Mouse (Mus musculus): ENCODE data around the gene Tbca. TPM values are rescaled to one million over a fixed set of nuclear protein-coding genes. Genes with fewer than 3 reads are reported as not detected.

Gene Tbca
- polyA plus RNA-seq, 1 experiment: 2.6 TPM

- Histone ChIP-seq H3K27ac (ENCODE audit: insufficient read depth, low read length) (no peak overlapping the region), H3K36me3 (ENCODE audit: control insufficient read depth, insufficient read depth, low read length) (no peaks in the 10 kb centered on the region), H3K4me3 (ENCODE audit: extremely low read depth, insufficient read depth, insufficient read length) (no peak overlapping the region), H3K27me3 (ENCODE audit: control insufficient read depth, insufficient read depth, low read length) (no peaks in the 10 kb centered on the region), H3K4me1 (ENCODE audit: control insufficient read depth, insufficient read depth, insufficient read length) (no peaks in the 10 kb centered on the region)
- WGBS: 91% methylated on average over 3 of the region's 3 CpGs
- no peak for DNase-seq (ENCODE audit: low read depth in 1 of 2, low spot score in 2 of 2)
- TF ChIP-seq POLR2A (IDR thresholded peaks at IDR 0.05; ENCODE audit: low read depth, low read length): no peak
- TF ChIP-seq CTCF (IDR thresholded peaks at IDR 0.05; ENCODE audit: extremely low read depth, insufficient read depth, insufficient read length, insufficient replicate concordance): no peak
Observed at GRCm38 (mm10) chr13:94820516-94820915, 31.8 kb downstream of the Tbca start.

GRCm38 (mm10) chr13:94820956-94821355 lies 32.2 kb downstream of the Tbca start:
- DNase-seq (ENCODE audit: low read depth in 1 of 2, low spot score in 2 of 2): no peak
- Histone ChIP-seq H3K4me3 (ENCODE audit: extremely low read depth, insufficient read depth, insufficient read length) (no peak overlapping the region), H3K27me3 (ENCODE audit: control insufficient read depth, insufficient read depth, low read length) (no peaks in the 10 kb centered on the region), H3K27ac (ENCODE audit: insufficient read depth, low read length) (no peak overlapping the region), H3K36me3 (ENCODE audit: control insufficient read depth, insufficient read depth, low read length) (no peaks in the 10 kb centered on the region), H3K4me1 (ENCODE audit: control insufficient read depth, insufficient read depth, insufficient read length) (no peaks in the 10 kb centered on the region)
- 73% methylated on average over 2 of the region's 2 CpGs for WGBS
- TF ChIP-seq CTCF (IDR thresholded peaks at IDR 0.05; ENCODE audit: extremely low read depth, insufficient read depth, insufficient read length, insufficient replicate concordance): no peak
- TF ChIP-seq POLR2A (IDR thresholded peaks at IDR 0.05; ENCODE audit: low read depth, low read length): no peak

GRCm38 (mm10) chr13:94826389-94826788 lies 37.7 kb downstream of the Tbca start:
- no peak for DNase-seq (ENCODE audit: low read depth in 1 of 2, low spot score in 2 of 2)
- no peaks in the 10 kb centered on the region for H3K27me3 ChIP-seq (ENCODE audit: control insufficient read depth, insufficient read depth, low read length)
- 95% methylated on average over 5 of the region's 5 CpGs for WGBS
- no peak overlapping the region for H3K4me3 ChIP-seq (ENCODE audit: extremely low read depth, insufficient read depth, insufficient read length)
- no peaks in the 10 kb centered on the region for H3K36me3 ChIP-seq (ENCODE audit: control insufficient read depth, insufficient read depth, low read length)
- no peak overlapping the region for H3K27ac ChIP-seq (ENCODE audit: insufficient read depth, low read length)
- no peaks in the 10 kb centered on the region; the same call in 1 of the 2 replicates for H3K4me1 ChIP-seq (ENCODE audit: control insufficient read depth, insufficient read depth, insufficient read length)
- TF ChIP-seq CTCF (IDR thresholded peaks at IDR 0.05; ENCODE audit: extremely low read depth, insufficient read depth, insufficient read length, insufficient replicate concordance) (no peak), POLR2A (IDR thresholded peaks at IDR 0.05; ENCODE audit: low read depth, low read length) (no peak)

GRCm38 (mm10) chr13:94826986-94827385 lies 38.3 kb downstream of the Tbca start:
- DNase-seq (ENCODE audit: low read depth in 1 of 2, low spot score in 2 of 2): no peak
- Histone ChIP-seq H3K27me3 (ENCODE audit: control insufficient read depth, insufficient read depth, low read length) (no peaks in the 10 kb centered on the region), H3K4me1 (ENCODE audit: control insufficient read depth, insufficient read depth, insufficient read length) (no peaks in the 10 kb centered on the region; the same call in 1 of the 2 replicates), H3K27ac (ENCODE audit: insufficient read depth, low read length) (no peak overlapping the region), H3K4me3 (ENCODE audit: extremely low read depth, insufficient read depth, insufficient read length) (no peak overlapping the region), H3K36me3 (ENCODE audit: control insufficient read depth, insufficient read depth, low read length) (no peaks in the 10 kb centered on the region)
- TF ChIP-seq CTCF (IDR thresholded peaks at IDR 0.05; ENCODE audit: extremely low read depth, insufficient read depth, insufficient read length, insufficient replicate concordance) (no peak), POLR2A (IDR thresholded peaks at IDR 0.05; ENCODE audit: low read depth, low read length) (no peak)
- WGBS: 79% methylated on average over 2 of the region's 2 CpGs

GRCm38 (mm10) chr13:94827847-94828246 lies 39.1 kb downstream of the Tbca start:
- 66% methylated on average over 2 of the region's 2 CpGs for WGBS
- H3K4me3 ChIP-seq (ENCODE audit: extremely low read depth, insufficient read depth, insufficient read length): no peak overlapping the region

GRCm38 (mm10) chr13:94838047-94838720 lies 49.5 kb downstream of the Tbca start:
- TF ChIP-seq POLR2A (IDR thresholded peaks at IDR 0.05; ENCODE audit: low read depth, low read length) (no peak), CTCF (IDR thresholded peaks at IDR 0.05; ENCODE audit: extremely low read depth, insufficient read depth, insufficient read length, insufficient replicate concordance) (no peak)

More at GRCm38 (mm10) chr13:94827847-94828246, 39.1 kb downstream of the Tbca start:
- Histone ChIP-seq H3K36me3 (ENCODE audit: control insufficient read depth, insufficient read depth, low read length) (peaks cover 3% of the 10 kb centered on the region), H3K27ac (ENCODE audit: insufficient read depth, low read length) (no peak overlapping the region), H3K27me3 (ENCODE audit: control insufficient read depth, insufficient read depth, low read length) (no peaks in the 10 kb centered on the region), H3K4me1 (ENCODE audit: control insufficient read depth, insufficient read depth, insufficient read length) (no peaks in the 10 kb centered on the region; the same call in 1 of the 2 replicates)
- TF ChIP-seq POLR2A (IDR thresholded peaks at IDR 0.05; ENCODE audit: low read depth, low read length) (no peak), CTCF (IDR thresholded peaks at IDR 0.05; ENCODE audit: extremely low read depth, insufficient read depth, insufficient read length, insufficient replicate concordance) (no peak)
- DNase-seq (ENCODE audit: low read depth in 1 of 2, low spot score in 2 of 2): no peak

GRCm38 (mm10) chr13:94838756-94839337 lies 50.1 kb downstream of the Tbca start:
- Histone ChIP-seq H3K27me3 (ENCODE audit: control insufficient read depth, insufficient read depth, low read length) (no peaks in the 10 kb centered on the region), H3K36me3 (ENCODE audit: control insufficient read depth, insufficient read depth, low read length) (peaks cover 11% of the 10 kb centered on the region), H3K27ac (ENCODE audit: insufficient read depth, low read length) (no peak overlapping the region), H3K4me1 (ENCODE audit: control insufficient read depth, insufficient read depth, insufficient read length) (peaks cover 2% of the 10 kb centered on the region; the same call in 1 of the 2 replicates), H3K4me3 (ENCODE audit: extremely low read depth, insufficient read depth, insufficient read length) (no peak overlapping the region)
- TF ChIP-seq POLR2A (IDR thresholded peaks at IDR 0.05; ENCODE audit: low read depth, low read length): no peak
- TF ChIP-seq CTCF (IDR thresholded peaks at IDR 0.05; ENCODE audit: extremely low read depth, insufficient read depth, insufficient read length, insufficient replicate concordance): no peak
- DNase-seq (ENCODE audit: low read depth in 1 of 2, low spot score in 2 of 2): no peak
- WGBS: 91% methylated on average over 8 of the region's 8 CpGs

More at GRCm38 (mm10) chr13:94838047-94838720, 49.5 kb downstream of the Tbca start:
- peaks cover 14% of the 10 kb centered on the region for H3K36me3 ChIP-seq (ENCODE audit: control insufficient read depth, insufficient read depth, low read length)
- H3K27ac ChIP-seq (ENCODE audit: insufficient read depth, low read length): peak overlapping the region; percentile 26; the same call in 1 of the 2 replicates
- H3K4me1 ChIP-seq (ENCODE audit: control insufficient read depth, insufficient read depth, insufficient read length): peaks cover 2% of the 10 kb centered on the region; the same call in 1 of the 2 replicates
- no peaks in the 10 kb centered on the region for H3K27me3 ChIP-seq (ENCODE audit: control insufficient read depth, insufficient read depth, low read length)
- WGBS: 42% methylated on average over 5 of the region's 5 CpGs
- no peak overlapping the region for H3K4me3 ChIP-seq (ENCODE audit: extremely low read depth, insufficient read depth, insufficient read length)
- DNase-seq (ENCODE audit: low read depth in 1 of 2, low spot score in 2 of 2): peak in 1 of 2 experiments; percentile 15

All from spleen, adult 2 months (tissue).